Mouse (Mus musculus): ENCODE measurements around the gene Ap1m1. TPM values are rescaled to one million over a fixed set of nuclear protein-coding genes. Genes with fewer than 3 reads are reported as not detected.

Ap1m1 gene
- polyA plus RNA-seq, 1 experiment: 78.6 TPM

GRCm38 (mm10) chr8:72244610-72245009 lies 4.8 kb downstream of the Ap1m1 start:
- H3K4me3 ChIP-seq (replicated peaks; ENCODE audit: extremely low read depth, low read depth, low read length): no peak overlapping the region
- H3K4me1 ChIP-seq (ENCODE audit: control insufficient read depth, insufficient read depth, low read length): peaks cover 4% of the 10 kb centered on the region; the same call in 1 of the 2 replicates
- DNase-seq: no peak
- WGBS: 51% methylated on average over 2 of the region's 2 CpGs
- TF ChIP-seq POLR2A (IDR thresholded peaks at IDR 0.05; ENCODE audit: borderline replicate concordance, extremely low read depth, low read depth, low read length): no peak
- TF ChIP-seq CTCF (IDR thresholded peaks at IDR 0.05; ENCODE audit: insufficient read depth, low read length): no peak

DNA sequence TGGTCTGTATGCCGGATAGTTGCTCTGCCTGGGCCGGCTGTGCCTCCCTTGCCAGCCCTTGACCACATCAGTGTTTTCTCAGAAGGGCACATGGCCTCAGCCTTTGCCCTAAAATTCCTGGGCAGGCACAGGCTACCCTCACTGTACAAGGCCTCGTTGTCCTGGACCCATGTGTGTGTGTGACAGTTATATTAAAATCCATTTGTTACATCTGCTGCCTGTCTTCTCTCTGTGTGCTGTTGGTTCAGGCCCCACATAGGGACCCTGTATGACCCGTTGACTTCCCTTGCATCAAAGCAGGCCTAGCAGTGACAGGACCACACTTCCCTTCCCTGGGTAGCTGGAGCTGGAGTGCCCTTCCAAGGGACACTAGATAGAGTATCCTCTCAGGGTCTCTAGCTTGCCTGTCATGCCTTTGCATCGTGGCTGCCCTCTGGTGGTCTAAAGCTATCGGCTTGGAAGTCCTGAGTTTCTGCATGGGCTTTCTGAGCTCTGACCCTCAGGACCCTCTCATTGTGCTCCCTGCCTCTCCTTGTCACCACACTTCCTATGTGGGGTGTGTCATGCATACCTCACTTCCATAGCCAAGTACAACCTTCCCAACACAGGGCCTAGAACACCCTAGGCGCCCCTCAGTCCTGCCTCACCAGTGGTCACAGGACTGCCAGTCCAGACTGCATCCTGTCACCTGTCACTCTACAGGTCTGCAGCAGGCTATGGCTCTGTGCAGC lies 17.5 kb downstream of the Ap1m1 start:
- 50% methylated on average over 7 of the region's 7 CpGs for WGBS
- Histone ChIP-seq H3K4me3 (replicated peaks; ENCODE audit: extremely low read depth, low read depth, low read length) (no peak overlapping the region), H3K4me1 (ENCODE audit: control insufficient read depth, insufficient read depth, low read length) (no peaks in the 10 kb centered on the region)
- DNase-seq: no peak
- TF ChIP-seq CTCF (IDR thresholded peaks at IDR 0.05; ENCODE audit: insufficient read depth, low read length) (peak; percentile 57), POLR2A (IDR thresholded peaks at IDR 0.05; ENCODE audit: borderline replicate concordance, extremely low read depth, low read depth, low read length) (no peak)

DNA sequence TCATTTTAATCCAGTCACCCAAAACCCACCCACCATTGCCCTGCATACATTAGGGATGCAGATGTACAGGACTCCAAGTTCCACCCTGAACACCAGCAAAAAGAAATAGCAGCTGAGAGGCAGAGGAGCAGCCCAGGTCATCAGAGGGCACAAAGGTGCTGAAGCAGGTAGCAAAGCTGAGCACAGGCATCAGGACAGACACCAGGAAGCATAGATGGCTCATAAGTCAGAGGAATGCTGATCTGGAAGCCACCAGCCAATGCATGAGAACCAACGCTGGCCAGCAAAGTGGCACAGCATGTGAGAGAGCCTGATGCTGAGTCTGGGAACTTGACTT lies 18.1 kb downstream of the Ap1m1 start:
- DNase-seq: no peak
- Histone ChIP-seq H3K4me3 (replicated peaks; ENCODE audit: extremely low read depth, low read depth, low read length) (no peak overlapping the region), H3K4me1 (ENCODE audit: control insufficient read depth, insufficient read depth, low read length) (no peaks in the 10 kb centered on the region)
- TF ChIP-seq CTCF (IDR thresholded peaks at IDR 0.05; ENCODE audit: insufficient read depth, low read length) (no peak), POLR2A (IDR thresholded peaks at IDR 0.05; ENCODE audit: borderline replicate concordance, extremely low read depth, low read depth, low read length) (no peak)
- 93% methylated on average over 1 of the region's 1 CpGs for WGBS

DNA sequence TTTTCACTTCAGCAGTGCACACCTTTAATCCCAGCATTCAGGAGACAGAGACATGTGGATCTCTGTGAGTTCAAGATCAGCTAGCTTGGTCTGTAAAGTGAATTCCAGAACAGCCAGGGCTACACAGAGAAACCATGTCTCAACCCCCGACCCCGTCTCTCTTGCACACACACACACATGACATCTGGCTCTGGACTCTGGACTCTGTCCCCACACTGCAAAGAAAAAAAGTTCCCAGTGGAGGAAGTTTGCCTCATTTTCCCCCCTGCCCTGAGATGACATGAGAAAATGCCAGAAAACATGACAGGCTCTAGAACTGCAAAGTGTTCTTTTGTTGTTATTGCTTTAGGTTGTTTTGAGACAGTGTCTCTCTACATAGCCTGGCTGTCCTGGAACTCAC lies 20.0 kb downstream of the Ap1m1 start:
- TF ChIP-seq CTCF (IDR thresholded peaks at IDR 0.05; ENCODE audit: insufficient read depth, low read length): no peak
- no peak for TF ChIP-seq POLR2A (IDR thresholded peaks at IDR 0.05; ENCODE audit: borderline replicate concordance, extremely low read depth, low read depth, low read length)
- Histone ChIP-seq H3K4me3 (replicated peaks; ENCODE audit: extremely low read depth, low read depth, low read length) (no peak overlapping the region), H3K4me1 (ENCODE audit: control insufficient read depth, insufficient read depth, low read length) (no peaks in the 10 kb centered on the region)
- no peak for DNase-seq
- 45% methylated on average over 2 of the region's 2 CpGs for WGBS

- TF ChIP-seq CTCF (IDR thresholded peaks at IDR 0.05; ENCODE audit: insufficient read depth, low read length) (no peak), POLR2A (IDR thresholded peaks at IDR 0.05; ENCODE audit: borderline replicate concordance, extremely low read depth, low read depth, low read length) (no peak)
- Histone ChIP-seq H3K4me3 (replicated peaks; ENCODE audit: extremely low read depth, low read depth, low read length) (no peak overlapping the region), H3K4me1 (ENCODE audit: control insufficient read depth, insufficient read depth, low read length) (peaks cover 4% of the 10 kb centered on the region; the same call in 1 of the 2 replicates)
- DNase-seq: no peak
- WGBS: 52% methylated on average over 4 of the region's 4 CpGs
These were observed 20.8 kb downstream of the Ap1m1 start for GRCm38 (mm10) chr8:72260585-72260984.

- no peak overlapping the region for H3K4me3 ChIP-seq (replicated peaks; ENCODE audit: extremely low read depth, low read depth, low read length)
- peaks cover 4% of the 10 kb centered on the region; the same call in 1 of the 2 replicates for H3K4me1 ChIP-seq (ENCODE audit: control insufficient read depth, insufficient read depth, low read length)
- TF ChIP-seq CTCF (IDR thresholded peaks at IDR 0.05; ENCODE audit: insufficient read depth, low read length) (peak; percentile 74), POLR2A (IDR thresholded peaks at IDR 0.05; ENCODE audit: borderline replicate concordance, extremely low read depth, low read depth, low read length) (no peak)
- WGBS: 27% methylated on average over 2 of the region's 2 CpGs
- no peak for DNase-seq
These were observed 21.2 kb downstream of the Ap1m1 start for GRCm38 (mm10) chr8:72261019-72261418.

GRCm38 (mm10) chr8:72261431-72261830 lies 21.6 kb downstream of the Ap1m1 start:
- TF ChIP-seq CTCF (IDR thresholded peaks at IDR 0.05; ENCODE audit: insufficient read depth, low read length) (no peak), POLR2A (IDR thresholded peaks at IDR 0.05; ENCODE audit: borderline replicate concordance, extremely low read depth, low read depth, low read length) (no peak)
- no peak overlapping the region for H3K4me3 ChIP-seq (replicated peaks; ENCODE audit: extremely low read depth, low read depth, low read length)
- peaks cover 4% of the 10 kb centered on the region; the same call in 1 of the 2 replicates for H3K4me1 ChIP-seq (ENCODE audit: control insufficient read depth, insufficient read depth, low read length)
- DNase-seq: no peak

- Histone ChIP-seq H3K4me3 (replicated peaks; ENCODE audit: extremely low read depth, low read depth, low read length) (no peak overlapping the region), H3K4me1 (ENCODE audit: control insufficient read depth, insufficient read depth, low read length) (peaks cover 4% of the 10 kb centered on the region; the same call in 1 of the 2 replicates)
- DNase-seq: no peak
- whole genome bisulfite sequencing: 51% methylated on average over 5 of the region's 5 CpGs
- TF ChIP-seq CTCF (IDR thresholded peaks at IDR 0.05; ENCODE audit: insufficient read depth, low read length) (peak; percentile 62), POLR2A (IDR thresholded peaks at IDR 0.05; ENCODE audit: borderline replicate concordance, extremely low read depth, low read depth, low read length) (no peak)
These were observed 22.1 kb downstream of the Ap1m1 start for GRCm38 (mm10) chr8:72261872-72262271.

GRCm38 (mm10) chr8:72262756-72263155 lies 22.9 kb downstream of the Ap1m1 start:
- 92% methylated on average over 2 of the region's 2 CpGs for WGBS
- H3K4me1 ChIP-seq (ENCODE audit: control insufficient read depth, insufficient read depth, low read length): peaks cover 8% of the 10 kb centered on the region
- no peak for DNase-seq
- TF ChIP-seq POLR2A (IDR thresholded peaks at IDR 0.05; ENCODE audit: borderline replicate concordance, extremely low read depth, low read depth, low read length) (no peak), CTCF (IDR thresholded peaks at IDR 0.05; ENCODE audit: insufficient read depth, low read length) (no peak)
- H3K4me3 ChIP-seq (replicated peaks; ENCODE audit: extremely low read depth, low read depth, low read length): no peak overlapping the region

DNA sequence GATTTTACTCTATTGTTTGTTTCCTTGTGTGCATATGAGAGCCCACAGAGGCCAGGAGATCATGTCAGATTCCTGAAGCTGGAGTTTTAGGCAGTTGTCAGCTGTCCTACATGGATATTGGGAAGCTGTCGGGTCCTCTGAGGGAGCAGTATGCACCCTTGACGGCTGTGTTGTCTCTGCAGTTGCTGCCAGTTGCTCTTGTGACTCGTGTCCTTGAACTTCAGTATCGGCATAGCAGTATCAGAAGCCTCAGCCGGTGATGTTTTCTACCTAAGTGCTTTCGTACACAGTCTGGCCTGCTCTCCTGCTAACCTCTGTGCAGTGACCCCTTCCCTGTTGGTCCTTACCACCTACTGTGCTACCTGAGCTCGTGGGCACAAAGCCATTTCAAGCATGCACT lies 23.6 kb downstream of the Ap1m1 start:
- whole genome bisulfite sequencing: 71% methylated on average over 7 of the region's 7 CpGs
- no peak overlapping the region for H3K4me3 ChIP-seq (replicated peaks; ENCODE audit: extremely low read depth, low read depth, low read length)
- H3K4me1 ChIP-seq (ENCODE audit: control insufficient read depth, insufficient read depth, low read length): peaks cover 12% of the 10 kb centered on the region
- DNase-seq: no peak
- TF ChIP-seq POLR2A (IDR thresholded peaks at IDR 0.05; ENCODE audit: borderline replicate concordance, extremely low read depth, low read depth, low read length) (no peak), CTCF (IDR thresholded peaks at IDR 0.05; ENCODE audit: insufficient read depth, low read length) (no peak)
